Mouse (Mus musculus): ENCODE measurements around the gene Ephx1. TPM values are rescaled to one million over a fixed set of nuclear protein-coding genes. Genes with fewer than 3 reads are reported as not detected.

The Ephx1 gene
- polyA plus RNA-seq, 1 experiment from 2014 or later, result 30.0 TPM

DNA sequence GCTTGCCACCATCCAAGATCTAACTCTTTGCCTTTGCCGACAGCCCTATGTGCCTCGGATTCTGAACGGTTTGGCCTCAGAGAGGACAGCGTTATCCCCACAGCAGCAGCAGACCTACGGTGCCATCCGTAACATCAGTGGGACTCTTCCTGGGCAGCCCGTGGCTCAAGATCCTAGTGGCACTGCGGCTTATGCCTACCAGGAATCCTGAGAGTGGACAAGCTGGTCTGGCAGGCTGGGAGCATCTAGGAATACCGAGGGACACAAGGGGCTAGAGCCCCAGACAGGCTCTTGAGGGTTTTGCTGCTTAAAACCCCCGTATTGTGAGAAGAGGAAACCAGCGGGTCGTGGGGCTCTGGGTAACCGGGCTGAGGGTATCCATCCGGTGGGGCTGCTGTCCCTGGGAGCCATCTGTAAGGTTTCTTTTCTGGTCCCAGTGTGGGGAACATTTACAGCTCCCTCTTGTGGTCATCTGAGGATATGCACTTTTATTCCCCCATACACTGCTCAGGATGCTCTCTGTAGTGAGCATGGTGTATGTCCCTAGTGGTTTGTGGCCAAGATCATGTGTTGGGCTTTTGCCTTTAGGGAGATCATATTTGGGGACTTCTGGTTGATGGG lies 46.5 kb downstream of the Ephx1 start:
- H3K27ac ChIP-seq (replicated peaks), result no peak overlapping the region
- 56% methylated on average over 14 of the region's 14 CpGs for WGBS
- no peak overlapping the region for H3K4me3 ChIP-seq (ENCODE audit: low read depth, low read length)
- peaks cover 27% of the 10 kb centered on the region for H3K36me3 ChIP-seq (ENCODE audit: control insufficient read depth, insufficient read depth, low read length)
- H3K4me2 ChIP-seq (replicated peaks; ENCODE audit: low read depth), result no peak overlapping the region
- ATAC-seq (ENCODE audit: low FRiP score, low TSS enrichment) (peak; percentile 55), DNase-seq (ENCODE audit: low spot score) (peak; percentile 36)
- peak; percentile 91 for TF ChIP-seq CTCF (IDR thresholded peaks at IDR 0.05; ENCODE audit: low read depth)
- no peak for TF ChIP-seq EP300 (optimal IDR thresholded peaks at IDR 0.05)
- no peaks in the 10 kb centered on the region for H3K27me3 ChIP-seq (ENCODE audit: control insufficient read depth, insufficient read depth, low read length)
- no peaks in the 10 kb centered on the region for H3K9me3 ChIP-seq (ENCODE audit: control insufficient read depth, low read length)
- H3K4me1 ChIP-seq (replicated peaks; ENCODE audit: control insufficient read depth, insufficient read depth), result no peaks in the 10 kb centered on the region
- H3K9ac ChIP-seq (ENCODE audit: low read length), result no peak overlapping the region

DNA sequence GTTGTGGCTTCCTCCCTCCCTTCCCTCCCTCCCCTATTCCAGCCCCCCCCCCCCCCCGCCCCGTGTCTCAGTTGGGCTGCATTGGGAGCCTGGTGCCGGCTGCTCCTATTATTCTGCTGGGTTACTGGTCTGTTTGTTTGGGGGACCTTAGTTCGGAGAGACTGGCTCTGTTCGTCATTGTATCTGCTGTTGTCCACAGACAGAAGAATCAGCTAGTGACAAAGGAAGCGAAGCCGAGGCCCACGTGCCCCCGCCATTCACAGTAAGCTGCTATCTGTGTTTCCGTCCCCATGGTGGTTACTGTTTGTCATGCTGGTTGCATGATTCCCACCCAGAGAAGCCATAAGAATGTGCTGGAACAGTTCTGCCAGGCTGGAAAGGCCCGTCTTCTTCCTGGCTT lies 47.8 kb downstream of the Ephx1 start:
- no peak overlapping the region for H3K27ac ChIP-seq (replicated peaks)
- no peak overlapping the region for H3K4me2 ChIP-seq (replicated peaks; ENCODE audit: low read depth)
- no peak overlapping the region for H3K9ac ChIP-seq (ENCODE audit: low read length)
- no peak overlapping the region for H3K4me3 ChIP-seq (ENCODE audit: low read depth, low read length)
- no peaks in the 10 kb centered on the region for H3K9me3 ChIP-seq (ENCODE audit: control insufficient read depth, low read length)
- H3K4me1 ChIP-seq (replicated peaks; ENCODE audit: control insufficient read depth, insufficient read depth), result no peaks in the 10 kb centered on the region
- DNase-seq (ENCODE audit: low spot score) (no peak), ATAC-seq (ENCODE audit: low FRiP score, low TSS enrichment) (no peak)
- H3K36me3 ChIP-seq (ENCODE audit: control insufficient read depth, insufficient read depth, low read length), result peaks cover 36% of the 10 kb centered on the region
- H3K27me3 ChIP-seq (ENCODE audit: control insufficient read depth, insufficient read depth, low read length), result no peaks in the 10 kb centered on the region
- TF ChIP-seq CTCF (IDR thresholded peaks at IDR 0.05; ENCODE audit: low read depth) (no peak), EP300 (optimal IDR thresholded peaks at IDR 0.05) (no peak)
- 90% methylated on average over 9 of the region's 11 CpGs for WGBS

DNA sequence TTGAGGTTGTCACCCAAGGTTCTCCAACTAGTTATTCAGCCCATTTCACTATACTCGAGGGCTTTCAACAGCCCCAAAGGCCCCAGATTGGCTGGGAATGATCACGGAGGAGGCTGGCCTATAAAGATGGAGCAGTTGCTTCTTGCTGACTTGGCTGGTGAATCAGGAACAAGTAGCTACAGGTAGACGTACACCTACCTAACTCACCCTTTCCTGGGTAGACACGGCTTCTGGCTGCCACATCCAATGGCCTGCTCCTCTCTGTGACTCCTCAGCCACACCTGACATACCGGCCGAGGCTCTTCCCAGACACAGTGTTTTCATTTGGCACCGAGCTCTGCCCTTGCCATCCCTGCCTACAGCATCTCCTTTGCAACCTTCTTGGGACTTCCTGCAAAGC lies 53.4 kb downstream of the Ephx1 start:
- no peak for ATAC-seq (ENCODE audit: low FRiP score, low TSS enrichment)
- no peaks in the 10 kb centered on the region for H3K27me3 ChIP-seq (ENCODE audit: control insufficient read depth, insufficient read depth, low read length)
- peaks cover 42% of the 10 kb centered on the region for H3K36me3 ChIP-seq (ENCODE audit: control insufficient read depth, insufficient read depth, low read length)
- H3K9me3 ChIP-seq (ENCODE audit: control insufficient read depth, low read length), result no peaks in the 10 kb centered on the region
- no peak overlapping the region for H3K9ac ChIP-seq (ENCODE audit: low read length)
- H3K27ac ChIP-seq (replicated peaks), result no peak overlapping the region
- no peaks in the 10 kb centered on the region for H3K4me1 ChIP-seq (replicated peaks; ENCODE audit: control insufficient read depth, insufficient read depth)
- H3K4me2 ChIP-seq (replicated peaks; ENCODE audit: low read depth), result no peak overlapping the region
- H3K4me3 ChIP-seq (ENCODE audit: low read depth, low read length), result no peak overlapping the region
- TF ChIP-seq CTCF (IDR thresholded peaks at IDR 0.05; ENCODE audit: low read depth), result no peak
- no peak for TF ChIP-seq EP300 (optimal IDR thresholded peaks at IDR 0.05)
- 71% methylated on average over 7 of the region's 7 CpGs for WGBS
- DNase-seq (ENCODE audit: low spot score), result no peak

DNA sequence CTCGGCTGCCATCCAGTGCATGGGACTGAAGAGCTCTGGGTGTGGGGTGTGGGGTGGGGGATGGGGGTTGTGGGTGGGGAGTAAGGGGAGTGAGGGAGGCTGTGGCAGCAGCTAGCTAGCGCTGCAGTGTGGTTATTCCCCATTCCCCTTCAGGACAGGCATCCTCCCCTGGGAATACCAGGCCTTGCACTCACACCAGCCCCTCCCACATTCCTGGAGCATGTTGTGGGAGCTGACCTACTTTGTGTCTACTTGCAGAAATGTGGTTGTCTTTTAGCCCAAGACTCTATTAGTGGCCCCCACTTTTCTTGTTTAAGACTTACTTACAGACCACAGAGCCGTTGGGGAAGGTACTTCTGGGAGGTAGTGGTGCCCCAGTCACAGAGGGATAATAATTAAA lies 54.2 kb downstream of the Ephx1 start:
- peaks cover 41% of the 10 kb centered on the region for H3K36me3 ChIP-seq (ENCODE audit: control insufficient read depth, insufficient read depth, low read length)

DNA sequence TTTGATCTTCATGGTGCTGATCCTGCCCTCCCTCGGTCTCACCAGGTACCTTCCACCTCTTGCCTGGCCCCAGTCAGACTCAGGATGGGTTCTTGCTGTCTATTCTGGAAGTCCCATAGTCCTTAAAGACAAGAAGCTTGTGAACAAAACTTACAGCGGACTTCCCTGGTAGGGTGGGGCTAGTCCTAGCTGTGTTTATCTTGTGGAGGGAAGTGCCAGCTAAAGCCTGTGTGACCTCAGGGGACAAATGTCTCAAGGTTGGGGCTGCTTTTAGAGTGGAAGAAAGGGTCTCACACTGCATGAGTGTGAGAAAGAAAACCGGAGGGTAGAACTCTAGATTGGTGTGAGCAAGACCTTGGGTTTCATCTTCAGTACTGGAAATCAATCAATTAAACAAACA lies 54.9 kb downstream of the Ephx1 start:
- ATAC-seq (ENCODE audit: low FRiP score, low TSS enrichment) (peak; percentile 54), DNase-seq (ENCODE audit: low spot score) (no peak)
- 66% methylated on average over 3 of the region's 3 CpGs for WGBS
- H3K9me3 ChIP-seq (ENCODE audit: control insufficient read depth, low read length), result no peaks in the 10 kb centered on the region
- H3K4me1 ChIP-seq (replicated peaks; ENCODE audit: control insufficient read depth, insufficient read depth), result no peaks in the 10 kb centered on the region
- H3K4me2 ChIP-seq (replicated peaks; ENCODE audit: low read depth), result no peak overlapping the region
- peak overlapping the region; percentile 53 for H3K27ac ChIP-seq (replicated peaks)
- H3K9ac ChIP-seq (ENCODE audit: low read length), result no peak overlapping the region
- no peaks in the 10 kb centered on the region for H3K27me3 ChIP-seq (ENCODE audit: control insufficient read depth, insufficient read depth, low read length)
- no peak overlapping the region for H3K4me3 ChIP-seq (ENCODE audit: low read depth, low read length)
- TF ChIP-seq EP300 (optimal IDR thresholded peaks at IDR 0.05) (no peak), CTCF (IDR thresholded peaks at IDR 0.05; ENCODE audit: low read depth) (no peak)
- peaks cover 45% of the 10 kb centered on the region for H3K36me3 ChIP-seq (ENCODE audit: control insufficient read depth, insufficient read depth, low read length)

More for the DNA sequence above, 54.2 kb downstream of the Ephx1 start:
- H3K4me3 ChIP-seq (ENCODE audit: low read depth, low read length), result no peak overlapping the region
- 54% methylated on average over 3 of the region's 3 CpGs for WGBS
- no peak overlapping the region for H3K27ac ChIP-seq (replicated peaks)
- TF ChIP-seq EP300 (optimal IDR thresholded peaks at IDR 0.05), result no peak
- TF ChIP-seq CTCF (IDR thresholded peaks at IDR 0.05; ENCODE audit: low read depth), result no peak
- no peak for DNase-seq (ENCODE audit: low spot score)
- H3K27me3 ChIP-seq (ENCODE audit: control insufficient read depth, insufficient read depth, low read length), result no peaks in the 10 kb centered on the region
- ATAC-seq (ENCODE audit: low FRiP score, low TSS enrichment), result no peak; the same call in 1 of the 2 replicates
- H3K4me1 ChIP-seq (replicated peaks; ENCODE audit: control insufficient read depth, insufficient read depth), result no peaks in the 10 kb centered on the region
- H3K9ac ChIP-seq (ENCODE audit: low read length), result no peak overlapping the region
- no peak overlapping the region for H3K4me2 ChIP-seq (replicated peaks; ENCODE audit: low read depth)
- no peaks in the 10 kb centered on the region for H3K9me3 ChIP-seq (ENCODE audit: control insufficient read depth, low read length)

GRCm38 (mm10) chr1:180958797-180959196 lies 61.9 kb downstream of the Ephx1 start:
- 0 out of 2 replicates have a peak overlapping the region, but pooled peaks have one; percentile 4 for H3K27ac ChIP-seq (replicated peaks)

More at GRCm38 (mm10) chr1:180958797-180959196, 61.9 kb downstream of the Ephx1 start:
- Histone ChIP-seq H3K4me3 (ENCODE audit: low read depth, low read length) (no peak overlapping the region), H3K9me3 (ENCODE audit: control insufficient read depth, low read length) (no peaks in the 10 kb centered on the region), H3K9ac (ENCODE audit: low read length) (no peak overlapping the region), H3K4me2 (replicated peaks; ENCODE audit: low read depth) (no peak overlapping the region), H3K27me3 (ENCODE audit: control insufficient read depth, insufficient read depth, low read length) (no peaks in the 10 kb centered on the region), H3K36me3 (ENCODE audit: control insufficient read depth, insufficient read depth, low read length) (peaks cover 45% of the 10 kb centered on the region), H3K4me1 (replicated peaks; ENCODE audit: control insufficient read depth, insufficient read depth) (no peaks in the 10 kb centered on the region)
- ATAC-seq (ENCODE audit: low FRiP score, low TSS enrichment) (no peak), DNase-seq (ENCODE audit: low spot score) (no peak)
- 77% methylated on average over 3 of the region's 3 CpGs for WGBS
- no peak for TF ChIP-seq CTCF (IDR thresholded peaks at IDR 0.05; ENCODE audit: low read depth)
- no peak for TF ChIP-seq EP300 (optimal IDR thresholded peaks at IDR 0.05)
